Mouse (Mus musculus) forebrain, postnatal 0 days (tissue): ENCODE results near the gene AL732309.1. TPM values are rescaled to one million over a fixed set of nuclear protein-coding genes. Genes with fewer than 3 reads are reported as not detected.

Experiments
- ATAC-seq: fragments of 200-750 bp; cut with Nextera tagmentation; 2 replicates; pipeline ENCODE4 v1.8.0; 2017; ENCODE audit warnings: mild to moderate bottlenecking, moderate library complexity
- DNase-seq: peaks from one replicate; pipeline ENCODE4 v3.0.0-alpha.2; 2015
- H3K27ac ChIP-seq: fragments of 300-500 bp; sonication (generic); 2 replicates; pipeline ENCODE4 v1.5.1; 2014; ENCODE audit warnings: low read depth, mild to moderate bottlenecking, antibody characterized with exemption, low read length, moderate library complexity, mixed read lengths
- H3K27me3 ChIP-seq: fragments of 300-500 bp; sonication (generic); 2 replicates; pipeline ENCODE4 v1.6.1; 2014; ENCODE audit warnings: mild to moderate bottlenecking, low read length, mixed read lengths; ENCODE audit not compliant: insufficient read depth
- H3K36me3 ChIP-seq: fragments of 300-500 bp; sonication (generic); 2 replicates; pipeline ENCODE4 v1.6.1; 2014; ENCODE audit warnings: mild to moderate bottlenecking, moderate library complexity; ENCODE audit not compliant: insufficient read depth
- H3K4me1 ChIP-seq: fragments of 300-500 bp; sonication (generic); 2 replicates; pipeline ENCODE4 v1.6.1; 2014; ENCODE audit warnings: antibody characterized with exemption; ENCODE audit not compliant: insufficient read depth
- H3K4me2 ChIP-seq: fragments of 300-500 bp; sonication (generic); 2 replicates; pipeline ENCODE4 v1.6.1; 2014; ENCODE audit warnings: low read depth, mild to moderate bottlenecking, moderate library complexity
- H3K4me3 ChIP-seq: fragments of 300-500 bp; sonication (generic); 2 replicates; pipeline ENCODE4 v1.5.1; 2014; ENCODE audit warnings: low read depth, low read length, mixed read lengths
- H3K9ac ChIP-seq: fragments of 300-500 bp; sonication (generic); 2 replicates; pipeline ENCODE4 v1.6.1; 2014; ENCODE audit warnings: mild to moderate bottlenecking
- H3K9me3 ChIP-seq: fragments of 300-500 bp; sonication (generic); 2 replicates; pipeline ENCODE4 v1.6.1; 2016; ENCODE audit warnings: low read length
- CTCF ChIP-seq: sonication (generic); IDR thresholded peaks from 2 replicates; pipeline ENCODE4 v1.5.1; 2016; ENCODE audit warnings: antibody characterized with exemption, control low read depth, low read depth
- WGBS: fragments of 180-500 bp; shearing (Covaris S2); extraction: QIAGEN DNeasy Blood & Tissue Kit; methylation state at CpG from one replicate; pipeline ENCODE4 v1.1.7; 2014; 5-methylcytosine and 5-hydroxymethylcytosine counted together
- polyA plus RNA-seq: library from polyadenylated mRNA; unstranded; fragments of >200 nt; fragmentation: Nextera tagmentation; extraction: Ambion mirVana; gene quantifications from 2 replicates; pipeline ENCODE4 v1.2.1, GENCODE M21; 2015
- total RNA-seq: library from RNA; depleted of rRNA; stranded (reverse); fragments of >200 nt; gene quantifications from 2 replicates; pipeline ENCODE4 v1.2.3, GENCODE M21; 2014

Gene AL732309.1
- total and polyA plus RNA-seq, 2 experiments from 2014 or later, result 3.0 to 10.1 TPM

DNA sequence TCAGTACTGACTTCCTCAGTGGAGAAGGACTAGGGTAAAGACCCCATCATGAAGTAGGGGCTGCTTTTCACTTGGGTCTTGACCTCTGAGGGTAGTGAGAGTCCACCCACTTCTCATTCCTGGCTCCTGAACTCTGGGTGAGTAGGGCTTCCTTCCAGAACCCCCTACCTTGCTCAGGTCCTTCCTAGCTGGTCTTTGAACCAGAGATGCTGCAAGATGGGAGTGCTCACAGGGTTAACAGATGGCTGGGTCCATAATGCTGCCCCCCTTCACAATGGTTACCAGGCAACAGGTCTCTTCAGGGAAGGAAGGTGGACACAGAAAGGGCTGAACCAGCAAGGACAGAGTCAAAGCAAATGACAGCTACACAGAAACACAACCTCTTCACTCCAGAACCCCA, 28.2 kb downstream of the AL732309.1 start, which contains the start of gene Fam166a:
Gene Fam166a, plus strand, starts transcription at position 301 of the 400 bp plus-strand sequence.
- H3K27ac ChIP-seq, result no peak within 1 kb of the TSS
- no peak within 1 kb of the TSS for H3K4me3 ChIP-seq
- no peak within 1 kb of the TSS for H3K9ac ChIP-seq
- 0 out of 2 replicates have a peak, but pooled peaks cover 3% of the 10 kb centered on the region for H3K4me1 ChIP-seq
- ATAC-seq (no peak), DNase-seq (no peak)
- H3K36me3 ChIP-seq, result no peaks in the 10 kb centered on the region
- H3K27me3 ChIP-seq, result no peaks in the 10 kb centered on the region
- no peak within 1 kb of the TSS for H3K4me2 ChIP-seq
- H3K9me3 ChIP-seq, result no peaks in the 10 kb centered on the region
- no peak for TF ChIP-seq CTCF

DNA sequence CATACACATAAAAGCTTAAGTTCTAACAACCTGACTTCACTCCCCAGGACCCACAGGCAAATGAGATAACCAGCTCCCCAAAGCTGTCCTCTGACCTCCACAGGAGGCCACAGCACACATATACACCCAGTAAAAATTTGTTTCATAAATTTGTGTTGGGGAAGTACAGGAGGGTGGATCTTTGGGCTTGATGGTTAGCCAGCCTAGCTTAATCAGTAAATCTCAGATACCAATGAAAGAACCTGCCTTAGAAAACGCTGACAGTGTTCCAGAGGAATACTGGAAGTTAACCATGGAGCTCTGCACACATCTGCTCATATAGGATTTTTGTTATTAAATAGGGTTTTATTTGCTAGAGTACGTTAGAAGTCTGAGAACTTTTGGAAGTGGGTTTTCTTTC, 29.0 kb downstream of the AL732309.1 start:
- no peaks in the 10 kb centered on the region for H3K27me3 ChIP-seq
- DNase-seq, result no peak
- H3K4me1 ChIP-seq, result no peaks in the 10 kb centered on the region
- 58% methylated on average over 2 of the region's 2 CpGs for WGBS
- no peak overlapping the region for H3K4me3 ChIP-seq
- no peak overlapping the region for H3K27ac ChIP-seq
- no peak overlapping the region for H3K4me2 ChIP-seq
- no peak for TF ChIP-seq CTCF
- no peak overlapping the region for H3K9ac ChIP-seq
- no peaks in the 10 kb centered on the region for H3K36me3 ChIP-seq
- H3K9me3 ChIP-seq, result no peaks in the 10 kb centered on the region
- ATAC-seq, result no peak

DNA sequence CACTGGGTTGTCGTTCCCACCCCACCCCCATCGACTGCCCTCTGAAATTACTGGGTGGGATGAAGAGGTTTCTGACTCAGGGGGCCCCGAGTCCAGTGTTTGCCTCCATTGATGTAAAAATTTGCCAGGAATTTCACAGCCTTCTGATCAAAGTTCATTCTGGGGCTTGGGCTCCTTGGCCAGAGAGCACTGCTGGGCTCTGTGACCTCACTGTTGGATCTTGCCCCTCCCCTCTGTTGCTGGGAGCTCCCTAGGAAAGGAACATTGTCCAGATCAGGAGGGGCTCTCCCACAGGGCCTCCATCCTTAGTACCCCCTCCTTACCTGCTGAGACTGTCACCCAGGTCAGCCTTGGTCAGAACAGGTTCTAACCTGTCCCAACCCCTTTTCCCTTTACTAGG, 32.2 kb downstream of the AL732309.1 start, which contains the start of gene Stpg3:
Gene Stpg3, minus strand, starts transcription at position 194 of the 400 bp plus-strand sequence.
- ATAC-seq (no peak), DNase-seq (no peak)
- Histone ChIP-seq H3K4me2 (no peak within 1 kb of the TSS), H3K9ac (no peak within 1 kb of the TSS), H3K9me3 (no peaks in the 10 kb centered on the region), H3K27me3 (no peaks in the 10 kb centered on the region), H3K4me1 (peaks cover 7% of the 10 kb centered on the region), H3K36me3 (no peaks in the 10 kb centered on the region), H3K27ac (no peak within 1 kb of the TSS), H3K4me3 (no peak within 1 kb of the TSS)
- no peak for TF ChIP-seq CTCF
- 78% methylated on average over 3 of the region's 3 CpGs for WGBS

- DNase-seq (no peak), ATAC-seq (no peak)
- 72% methylated on average over 23 of the region's 23 CpGs for WGBS
- Histone ChIP-seq H3K9ac (no peak overlapping the region), H3K36me3 (0 out of 2 replicates have a peak, but pooled peaks cover 1% of the 10 kb centered on the region), H3K4me1 (peaks cover 17% of the 10 kb centered on the region), H3K27ac (no peak overlapping the region), H3K9me3 (no peaks in the 10 kb centered on the region), H3K4me3 (no peak overlapping the region), H3K27me3 (no peaks in the 10 kb centered on the region), H3K4me2 (no peak overlapping the region)
- TF ChIP-seq CTCF, result no peak
Observed at GRCm38 (mm10) chr2:25213266-25213865, 33.3 kb downstream of the AL732309.1 start.

- Histone ChIP-seq H3K9ac (peak within 1 kb of the TSS; percentile 90), H3K27me3 (no peaks in the 10 kb centered on the region), H3K36me3 (peaks cover 16% of the 10 kb centered on the region), H3K4me1 (peaks cover 17% of the 10 kb centered on the region), H3K4me3 (peak within 1 kb of the TSS; percentile 91), H3K9me3 (no peaks in the 10 kb centered on the region), H3K27ac (peak within 1 kb of the TSS; percentile 88), H3K4me2 (peak within 1 kb of the TSS; percentile 85)
- DNase-seq (peak; percentile 85), ATAC-seq (peak; percentile 96)
- WGBS, result 3% methylated on average over 44 of the region's 44 CpGs
- 0 out of 2 replicates have a peak, but pooled peaks have one; percentile 2 for TF ChIP-seq CTCF
Observed at GRCm38 (mm10) chr2:25211121-25211670, 35.5 kb downstream of the AL732309.1 start, which contains the start of gene Nelfb. Gene Nelfb, minus strand, starts transcription at chr2:25211489.

- ATAC-seq (peak; percentile 42), DNase-seq (no peak)
- H3K9ac ChIP-seq, result peak overlapping the region; percentile 90
- peak overlapping the region; percentile 85 for H3K4me2 ChIP-seq
- no peaks in the 10 kb centered on the region for H3K9me3 ChIP-seq
- TF ChIP-seq CTCF, result no peak
- no peaks in the 10 kb centered on the region for H3K27me3 ChIP-seq
- under 1% methylated on average over 24 of the region's 24 CpGs for WGBS
- H3K27ac ChIP-seq, result peak overlapping the region; percentile 88
- peaks cover 19% of the 10 kb centered on the region for H3K36me3 ChIP-seq
- H3K4me3 ChIP-seq, result peak overlapping the region; percentile 91
- peaks cover 17% of the 10 kb centered on the region for H3K4me1 ChIP-seq
Observed at GRCm38 (mm10) chr2:25210686-25211085, 36.0 kb downstream of the AL732309.1 start.

DNA sequence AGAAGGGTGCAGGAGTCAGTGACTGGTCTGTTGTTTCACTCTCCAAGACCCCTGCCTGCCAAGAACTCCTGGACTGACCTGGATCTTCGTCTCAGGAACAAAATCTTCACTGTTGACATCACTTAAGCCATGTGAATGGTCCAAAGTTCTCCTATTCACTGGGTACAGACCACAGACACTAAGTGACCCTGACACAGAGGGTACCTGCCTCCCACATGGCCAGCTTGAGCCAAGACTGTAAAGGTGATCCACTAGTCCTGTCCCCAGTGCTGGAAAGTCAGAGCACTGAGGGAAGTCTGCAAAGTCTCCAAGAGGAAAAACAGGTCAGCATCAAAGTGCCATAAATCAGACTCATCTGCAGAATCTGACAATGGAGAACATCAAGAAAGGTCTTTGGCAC, 39.1 kb downstream of the AL732309.1 start:
- Histone ChIP-seq H3K36me3 (peaks cover 43% of the 10 kb centered on the region), H3K4me1 (peaks cover 17% of the 10 kb centered on the region), H3K27me3 (no peaks in the 10 kb centered on the region), H3K9me3 (no peaks in the 10 kb centered on the region), H3K4me3 (no peak overlapping the region), H3K4me2 (no peak overlapping the region), H3K27ac (no peak overlapping the region), H3K9ac (no peak overlapping the region)
- DNase-seq (no peak), ATAC-seq (no peak)
- no peak for TF ChIP-seq CTCF
- 85% methylated on average over 1 of the region's 1 CpGs for WGBS
